ENCODE assay signal across 8 mouse cellular contexts in genomic region chr13:60674911-60675310, GRCm38 (mm10).
DNase-seq lines count a peak whose midpoint lies in the region; ATAC-seq lines count a peak whose summit lies in the region.

No protein-coding gene starts in this region.

- peaks cover 60% of the 10 kb centered on the region for H3K4me1 ChIP-seq in liver, embryonic 11.5 days (replicated peaks; ENCODE audit: control insufficient read depth, insufficient read depth, low read length)
- peaks cover 12% of the 10 kb centered on the region for H3K4me1 ChIP-seq in midbrain, embryonic 16.5 days (ENCODE audit: control insufficient read depth, insufficient read depth, low read length)
- H3K4me1 ChIP-seq in hindbrain, embryonic 12.5 days, result peaks cover 5% of the 10 kb centered on the region

- peak overlapping the region; percentile 58 for H3K27ac ChIP-seq in liver, embryonic 11.5 days (ENCODE audit: low read depth, low read length)
- no peak overlapping the region for H3K27ac ChIP-seq in midbrain, embryonic 16.5 days (ENCODE audit: low read length)
- H3K27ac ChIP-seq in hindbrain, embryonic 12.5 days, result no peak overlapping the region

- no peaks in the 10 kb centered on the region for H3K27me3 ChIP-seq in liver, embryonic 11.5 days (replicated peaks; ENCODE audit: control insufficient read depth, insufficient read depth, low read length)
- no peaks in the 10 kb centered on the region for H3K27me3 ChIP-seq in midbrain, embryonic 16.5 days (ENCODE audit: control insufficient read depth, insufficient read depth, low read depth, low read length)
- no peaks in the 10 kb centered on the region for H3K27me3 ChIP-seq in hindbrain, embryonic 12.5 days

- no peak; the same call in 1 of the 2 replicates for ATAC-seq in liver, embryonic 11.5 days (replicated peaks; ENCODE audit: low FRiP score)
- no peak for ATAC-seq in midbrain, embryonic 16.5 days
- ATAC-seq in hindbrain, embryonic 12.5 days (ENCODE audit: low FRiP score), result no peak

- H3K4me3 ChIP-seq in liver, embryonic 11.5 days (ENCODE audit: low read depth, low read length), result no peak overlapping the region
- no peak overlapping the region for H3K4me3 ChIP-seq in midbrain, embryonic 16.5 days (ENCODE audit: low read depth, low read length)
- no peak overlapping the region for H3K4me3 ChIP-seq in hindbrain, embryonic 12.5 days

- H3K4me2 ChIP-seq in liver, embryonic 11.5 days, result peak overlapping the region; percentile 30; the same call in 1 of the 2 replicates
- H3K4me2 ChIP-seq in midbrain, embryonic 16.5 days (ENCODE audit: low read length), result no peak overlapping the region
- H3K4me2 ChIP-seq in hindbrain, embryonic 12.5 days (replicated peaks), result no peak overlapping the region

- no peak overlapping the region for H3K9ac ChIP-seq in liver, embryonic 11.5 days (ENCODE audit: low read depth, low read length)
- no peak overlapping the region for H3K9ac ChIP-seq in midbrain, embryonic 16.5 days (ENCODE audit: low read depth, low read length)
- no peak overlapping the region for H3K9ac ChIP-seq in hindbrain, embryonic 12.5 days

- DNase-seq in urinary bladder, postnatal 14 days (ENCODE audit: low spot score), result peak; percentile 52
- no peak for DNase-seq in urinary bladder, postnatal 4 days (ENCODE audit: low spot score in 2 of 2)
- DNase-seq in kidney, adult 11 months, result peak; percentile 88
- DNase-seq in liver, embryonic 11.5 days (ENCODE audit: low spot score), result no peak
- peak; percentile 59 for DNase-seq in yolk sac, embryonic 10.5 days (ENCODE audit: low spot score)
- no peak for DNase-seq in right cerebral cortex, postnatal 10 days (ENCODE audit: low spot score in 2 of 2)

- peaks cover 4% of the 10 kb centered on the region; the same call in 1 of the 2 replicates for H3K36me3 ChIP-seq in liver, embryonic 11.5 days (ENCODE audit: control insufficient read depth, insufficient read depth, low read length)
- no peaks in the 10 kb centered on the region for H3K36me3 ChIP-seq in midbrain, embryonic 16.5 days (ENCODE audit: control insufficient read depth, insufficient read depth, low read length)
- H3K36me3 ChIP-seq in hindbrain, embryonic 12.5 days, result no peaks in the 10 kb centered on the region

- no peaks in the 10 kb centered on the region for H3K9me3 ChIP-seq in liver, embryonic 11.5 days (ENCODE audit: control insufficient read depth, low read length)
- H3K9me3 ChIP-seq in midbrain, embryonic 16.5 days (replicated peaks; ENCODE audit: control insufficient read depth, low read length, poor library complexity, severe bottlenecking), result no peaks in the 10 kb centered on the region
- H3K9me3 ChIP-seq in hindbrain, embryonic 12.5 days (replicated peaks), result no peaks in the 10 kb centered on the region

- 36% methylated on average over 9 of the region's 9 CpGs for WGBS in liver, embryonic 11.5 days
- WGBS in midbrain, embryonic 16.5 days, result 51% methylated on average over 9 of the region's 9 CpGs
- 47% methylated on average over 9 of the region's 9 CpGs for WGBS in hindbrain, embryonic 12.5 days

Comparison
In these comparisons a context has a peak if more than half of its experiments do, and no peak if none do; other contexts are left out.
1. DNase-seq: peak in urinary bladder, postnatal 14 days (single experiment), kidney, adult 11 months (single experiment) and yolk sac, embryonic 10.5 days (single experiment); none in urinary bladder, postnatal 4 days (0 of 2), liver, embryonic 11.5 days (single experiment) and right cerebral cortex, postnatal 10 days (0 of 2).